Mouse (Mus musculus): ENCODE measurements around the gene Gm10719. TPM values are rescaled to one million over a fixed set of nuclear protein-coding genes. Genes with fewer than 3 reads are reported as not detected.
"Not testable (repeated sequence)": the region's sequence is repeated elsewhere in the genome, so short reads cannot be mapped to it uniquely, and the experiment has no call there.

Gm10719 gene
- 0.83 and 1.2 TPM in 2 replicates for polyA plus RNA-seq (2015; fragmentation: Nextera tagmentation; extraction: Ambion mirVana)

- not testable (repeated sequence) for H3K36me3 ChIP-seq (ENCODE audit: insufficient read depth, low read length); ATAC-seq; H3K9me3 ChIP-seq (ENCODE audit: low read length); DNase-seq (ENCODE audit: low spot score); H3K4me2 ChIP-seq (replicated peaks; ENCODE audit: low read depth, low read length); H3K27me3 ChIP-seq (replicated peaks; ENCODE audit: insufficient read depth, low read length); H3K4me3 ChIP-seq (ENCODE audit: low read depth, low read length); H3K9ac ChIP-seq (replicated peaks; ENCODE audit: low read depth); H3K27ac ChIP-seq (ENCODE audit: low read length); H3K4me1 ChIP-seq (ENCODE audit: insufficient read depth, low read depth, low read length)
- 100% methylated on average over 1 of the region's 9 CpGs for WGBS
Observed at GRCm38 (mm10) chr9:3017108-3017507, at the start of gene Gm10719. Gm10719 (plus strand) TSS chr9:3017408.

DNA sequence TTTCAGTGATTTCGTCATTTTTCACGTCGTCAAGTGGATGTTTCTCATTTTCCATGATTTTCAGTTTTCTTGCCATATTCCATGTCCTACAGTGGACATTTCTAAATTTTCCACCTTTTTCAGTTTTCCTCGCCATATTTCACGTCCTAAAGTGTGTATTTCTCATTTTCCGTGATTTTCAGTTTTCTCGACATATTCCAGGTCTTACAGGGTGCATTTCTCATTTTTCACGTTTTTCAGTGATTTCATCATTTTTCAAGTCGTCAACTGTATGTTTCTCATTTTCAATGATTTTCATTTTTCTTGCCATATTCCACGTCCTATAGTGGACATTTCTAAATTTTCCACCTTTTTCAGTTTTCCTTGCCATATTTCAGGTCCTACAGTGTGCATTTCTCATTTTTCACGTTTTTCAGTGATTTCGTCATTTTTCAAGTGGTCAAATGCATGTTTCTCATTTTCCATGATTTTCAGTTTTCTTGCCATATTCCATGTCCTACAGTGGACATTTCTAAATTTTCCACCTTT, 16.7 kb upstream of the Gm10719 start, which contains the start of gene Gm10722:
TSS of gene Gm10722 (plus strand) at position 478 of the 528 bp plus-strand sequence.
- H3K4me3 ChIP-seq (ENCODE audit: low read depth, low read length); H3K4me1 ChIP-seq (ENCODE audit: insufficient read depth, low read depth, low read length); H3K9me3 ChIP-seq (ENCODE audit: low read length); H3K36me3 ChIP-seq (ENCODE audit: insufficient read depth, low read length); H3K9ac ChIP-seq (replicated peaks; ENCODE audit: low read depth); ATAC-seq; H3K4me2 ChIP-seq (replicated peaks; ENCODE audit: low read depth, low read length); H3K27me3 ChIP-seq (replicated peaks; ENCODE audit: insufficient read depth, low read length); H3K27ac ChIP-seq (ENCODE audit: low read length): not testable (repeated sequence)
- 66% methylated on average over 12 of the region's 12 CpGs for WGBS
- peak; percentile 4 for DNase-seq (ENCODE audit: low spot score)

DNA sequence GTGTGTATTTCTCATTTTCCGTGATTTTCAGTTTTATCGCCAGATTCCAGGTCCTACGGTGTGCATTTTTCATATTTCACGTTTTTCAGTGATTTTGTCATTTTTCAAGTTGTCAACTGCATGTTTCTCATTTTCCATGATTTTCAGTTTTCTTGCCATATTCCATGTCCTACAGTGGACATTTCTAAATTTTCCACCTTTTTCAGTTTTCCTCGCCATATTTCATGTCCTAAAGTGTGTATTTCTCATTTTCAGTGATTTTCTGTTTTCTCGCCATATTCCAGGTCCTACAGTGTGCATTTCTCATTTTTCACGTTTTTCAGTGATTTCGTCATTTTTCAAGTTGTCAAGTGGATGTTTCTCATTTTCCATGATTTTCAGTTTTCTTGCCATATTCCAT, 16.2 kb upstream of the Gm10719 start:
- not testable (repeated sequence) for H3K4me2 ChIP-seq (replicated peaks; ENCODE audit: low read depth, low read length); H3K36me3 ChIP-seq (ENCODE audit: insufficient read depth, low read length); H3K27ac ChIP-seq (ENCODE audit: low read length); H3K9ac ChIP-seq (replicated peaks; ENCODE audit: low read depth); DNase-seq (ENCODE audit: low spot score); H3K4me3 ChIP-seq (ENCODE audit: low read depth, low read length); H3K9me3 ChIP-seq (ENCODE audit: low read length); H3K27me3 ChIP-seq (replicated peaks; ENCODE audit: insufficient read depth, low read length); H3K4me1 ChIP-seq (ENCODE audit: insufficient read depth, low read depth, low read length); ATAC-seq
- WGBS, result 65% methylated on average over 8 of the region's 8 CpGs

GRCm38 (mm10) chr9:3001948-3002659, 15.1 kb upstream of the Gm10719 start:
- WGBS, result 55% methylated on average over 8 of the region's 11 CpGs
- ATAC-seq (peak; percentile 73), DNase-seq (ENCODE audit: low spot score) (peak; percentile 9)
- H3K4me1 ChIP-seq (ENCODE audit: insufficient read depth, low read depth, low read length); H3K27me3 ChIP-seq (replicated peaks; ENCODE audit: insufficient read depth, low read length); H3K9me3 ChIP-seq (ENCODE audit: low read length); H3K36me3 ChIP-seq (ENCODE audit: insufficient read depth, low read length); H3K27ac ChIP-seq (ENCODE audit: low read length); H3K4me2 ChIP-seq (replicated peaks; ENCODE audit: low read depth, low read length); H3K9ac ChIP-seq (replicated peaks; ENCODE audit: low read depth); H3K4me3 ChIP-seq (ENCODE audit: low read depth, low read length): not testable (repeated sequence)

DNA sequence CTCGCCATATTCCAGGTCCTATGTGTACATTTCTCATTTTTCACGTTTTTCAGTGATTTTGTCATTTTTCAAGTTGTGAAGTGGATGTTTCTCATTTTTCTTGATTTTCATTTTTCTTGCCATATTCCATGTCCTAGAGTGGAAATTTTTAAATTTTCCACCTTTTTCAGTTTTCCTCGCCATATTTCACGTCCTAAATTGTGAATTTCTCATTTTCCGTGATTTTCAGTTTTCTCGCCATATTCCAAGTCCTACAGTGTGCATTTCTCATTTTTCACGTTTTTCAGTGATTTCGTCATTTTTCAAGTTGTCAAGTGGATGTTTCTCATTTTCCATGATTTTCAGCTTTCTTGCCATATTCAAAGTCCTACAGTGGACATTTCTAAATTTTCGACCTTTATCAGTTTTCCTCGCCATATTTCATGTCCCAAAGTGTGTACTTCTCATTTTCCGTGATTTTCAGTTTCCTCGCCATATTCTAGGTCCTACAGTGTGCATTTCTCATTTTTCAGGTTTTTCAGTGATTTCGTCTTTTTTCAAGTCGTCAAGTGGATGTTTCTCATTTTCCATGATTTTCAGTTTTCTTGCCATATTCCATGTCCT, 14.3 kb upstream of the Gm10719 start, which contains the start of gene Gm11168:
TSS of gene Gm11168 (plus strand) at position 553 of the 603 bp plus-strand sequence.
- WGBS, result 76% methylated on average over 6 of the region's 14 CpGs
- not testable (repeated sequence) for DNase-seq (ENCODE audit: low spot score); H3K4me3 ChIP-seq (ENCODE audit: low read depth, low read length); H3K27me3 ChIP-seq (replicated peaks; ENCODE audit: insufficient read depth, low read length); H3K4me2 ChIP-seq (replicated peaks; ENCODE audit: low read depth, low read length); H3K27ac ChIP-seq (ENCODE audit: low read length); H3K9ac ChIP-seq (replicated peaks; ENCODE audit: low read depth); H3K9me3 ChIP-seq (ENCODE audit: low read length); H3K36me3 ChIP-seq (ENCODE audit: insufficient read depth, low read length); H3K4me1 ChIP-seq (ENCODE audit: insufficient read depth, low read depth, low read length); ATAC-seq

- not testable (repeated sequence) for ATAC-seq; H3K27ac ChIP-seq (ENCODE audit: low read length); DNase-seq (ENCODE audit: low spot score); H3K4me3 ChIP-seq (ENCODE audit: low read depth, low read length); H3K4me2 ChIP-seq (replicated peaks; ENCODE audit: low read depth, low read length); H3K4me1 ChIP-seq (ENCODE audit: insufficient read depth, low read depth, low read length); H3K9me3 ChIP-seq (ENCODE audit: low read length); H3K9ac ChIP-seq (replicated peaks; ENCODE audit: low read depth); H3K36me3 ChIP-seq (ENCODE audit: insufficient read depth, low read length); H3K27me3 ChIP-seq (replicated peaks; ENCODE audit: insufficient read depth, low read length)
- WGBS, result 80% methylated on average over 1 of the region's 5 CpGs
Observed at GRCm38 (mm10) chr9:3006179-3006578, 11.0 kb upstream of the Gm10719 start.

- not testable (repeated sequence) for H3K9me3 ChIP-seq (ENCODE audit: low read length); H3K9ac ChIP-seq (replicated peaks; ENCODE audit: low read depth); H3K36me3 ChIP-seq (ENCODE audit: insufficient read depth, low read length); H3K4me3 ChIP-seq (ENCODE audit: low read depth, low read length); H3K4me2 ChIP-seq (replicated peaks; ENCODE audit: low read depth, low read length); H3K27me3 ChIP-seq (replicated peaks; ENCODE audit: insufficient read depth, low read length); H3K27ac ChIP-seq (ENCODE audit: low read length); DNase-seq (ENCODE audit: low spot score); H3K4me1 ChIP-seq (ENCODE audit: insufficient read depth, low read depth, low read length)
- 65% methylated on average over 7 of the region's 8 CpGs for WGBS
- peak; percentile 58 for ATAC-seq
Observed at GRCm38 (mm10) chr9:3006636-3007035, 10.6 kb upstream of the Gm10719 start.

DNA sequence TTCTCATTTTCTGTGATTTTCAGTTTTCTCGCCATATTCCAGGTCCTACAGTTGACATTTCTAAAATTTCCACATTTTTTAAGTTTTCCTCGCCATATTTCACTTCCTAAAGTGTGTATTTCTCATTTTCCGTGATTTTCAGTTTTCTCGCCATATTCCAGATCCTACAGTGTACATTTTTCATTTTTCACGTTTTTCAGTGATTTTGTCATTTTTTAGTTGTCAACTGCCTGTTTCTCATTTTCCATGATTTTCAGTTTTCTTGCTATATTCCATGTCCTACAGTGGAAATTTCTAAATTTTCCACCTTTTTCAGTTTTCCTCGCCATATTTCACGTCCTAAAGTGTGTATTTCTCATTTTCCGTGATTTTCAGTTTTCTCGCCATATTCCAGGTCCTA, 9.9 kb upstream of the Gm10719 start:
- WGBS, result 79% methylated on average over 7 of the region's 9 CpGs
- DNase-seq (ENCODE audit: low spot score), result peak; percentile 5

GRCm38 (mm10) chr9:3009331-3009730, 7.9 kb upstream of the Gm10719 start:
- H3K36me3 ChIP-seq (ENCODE audit: insufficient read depth, low read length); H3K4me3 ChIP-seq (ENCODE audit: low read depth, low read length); H3K27ac ChIP-seq (ENCODE audit: low read length); H3K27me3 ChIP-seq (replicated peaks; ENCODE audit: insufficient read depth, low read length); H3K9me3 ChIP-seq (ENCODE audit: low read length); H3K9ac ChIP-seq (replicated peaks; ENCODE audit: low read depth); H3K4me1 ChIP-seq (ENCODE audit: insufficient read depth, low read depth, low read length); DNase-seq (ENCODE audit: low spot score); H3K4me2 ChIP-seq (replicated peaks; ENCODE audit: low read depth, low read length): not testable (repeated sequence)
- no CpG with 5 or more reads among the region's 5 CpGs for WGBS
- peak; percentile 27; the same call in 1 of the 2 replicates for ATAC-seq

More for the DNA sequence above, 9.9 kb upstream of the Gm10719 start:
- not testable (repeated sequence) for H3K4me1 ChIP-seq (ENCODE audit: insufficient read depth, low read depth, low read length); H3K36me3 ChIP-seq (ENCODE audit: insufficient read depth, low read length); H3K9me3 ChIP-seq (ENCODE audit: low read length); H3K9ac ChIP-seq (replicated peaks; ENCODE audit: low read depth); H3K4me3 ChIP-seq (ENCODE audit: low read depth, low read length); H3K27ac ChIP-seq (ENCODE audit: low read length); H3K4me2 ChIP-seq (replicated peaks; ENCODE audit: low read depth, low read length); H3K27me3 ChIP-seq (replicated peaks; ENCODE audit: insufficient read depth, low read length)
- ATAC-seq, result peak; percentile 15; the same call in 1 of the 2 replicates

Data from lung, postnatal 0 days (tissue).